Mouse (Mus musculus) spleen, postnatal 10 days (tissue): ENCODE data around the gene Arhgap44.

ENCODE experiments used
- DNase-seq, 2 experiments: peaks; one replicate each; pipeline ENCODE4 v3.0.0; 2021 to 2022; ENCODE audit warnings: low spot score in 2 of 2

Gene Arhgap44

GRCm38 (mm10) chr11:65088451-65089222 lies 74.1 kb downstream of the Arhgap44 start:
- peak in 1 of 2 experiments; percentile 22 for DNase-seq

GRCm38 (mm10) chr11:65080761-65081160 lies 82.0 kb downstream of the Arhgap44 start:
- no peak for DNase-seq

- DNase-seq: no peak
Measured at GRCm38 (mm10) chr11:65080274-65080673, 82.5 kb downstream of the Arhgap44 start.

- no peak for DNase-seq
Measured at GRCm38 (mm10) chr11:65069609-65070008, 93.2 kb downstream of the Arhgap44 start.

- DNase-seq: no peak
Measured at GRCm38 (mm10) chr11:65069051-65069450, 93.7 kb downstream of the Arhgap44 start.

GRCm38 (mm10) chr11:65065201-65065600 lies 97.6 kb downstream of the Arhgap44 start:
- no peak for DNase-seq

- DNase-seq: no peak
Measured at GRCm38 (mm10) chr11:65061437-65061836, 101.3 kb downstream of the Arhgap44 start.

GRCm38 (mm10) chr11:65059531-65059930 lies 103.2 kb downstream of the Arhgap44 start:
- DNase-seq: no peak

GRCm38 (mm10) chr11:65058224-65058908 lies 104.4 kb downstream of the Arhgap44 start:
- no peak for DNase-seq

- no peak for DNase-seq
Measured at GRCm38 (mm10) chr11:65055596-65055995, 107.2 kb downstream of the Arhgap44 start.

- DNase-seq: no peak
Measured at GRCm38 (mm10) chr11:65054216-65054615, 108.5 kb downstream of the Arhgap44 start.

GRCm38 (mm10) chr11:65050819-65051218 lies 111.9 kb downstream of the Arhgap44 start:
- DNase-seq: no peak

- no peak for DNase-seq
Measured at GRCm38 (mm10) chr11:65049090-65049489, 113.7 kb downstream of the Arhgap44 start.

- DNase-seq: no peak
Measured at GRCm38 (mm10) chr11:65040556-65040955, 122.2 kb downstream of the Arhgap44 start.

- DNase-seq: no peak
Measured at GRCm38 (mm10) chr11:65039517-65040095, 123.2 kb downstream of the Arhgap44 start.

- no peak for DNase-seq
Measured at GRCm38 (mm10) chr11:65038996-65039395, 123.8 kb downstream of the Arhgap44 start.

GRCm38 (mm10) chr11:65032221-65032620 lies 130.5 kb downstream of the Arhgap44 start:
- DNase-seq: no peak

- DNase-seq: no peak
Measured at GRCm38 (mm10) chr11:65030201-65030600, 132.6 kb downstream of the Arhgap44 start.

- DNase-seq: no peak
Measured at GRCm38 (mm10) chr11:65028049-65028448, 134.7 kb downstream of the Arhgap44 start.

- DNase-seq: no peak
Measured at GRCm38 (mm10) chr11:65022771-65023170, 140.0 kb downstream of the Arhgap44 start.

GRCm38 (mm10) chr11:65020744-65021143 lies 142.0 kb downstream of the Arhgap44 start:
- no peak for DNase-seq

- no peak for DNase-seq
Measured at GRCm38 (mm10) chr11:65016754-65017153, 146.0 kb downstream of the Arhgap44 start.

- DNase-seq: no peak
Measured at GRCm38 (mm10) chr11:65013906-65014305, 148.9 kb downstream of the Arhgap44 start.
